Mouse (Mus musculus): Measurements from ENCODE around the gene Gpr18.

The Gpr18 gene

GRCm38 (mm10) chr14:121932180-121932579 lies 16.6 kb upstream of the Gpr18 start:
- Histone ChIP-seq H3K27me3 (ENCODE audit: insufficient read depth, low read length) (no peaks in the 10 kb centered on the region), H3K9me3 (ENCODE audit: low read length) (peaks cover 9% of the 10 kb centered on the region), H3K4me3 (replicated peaks; ENCODE audit: low read length) (peak overlapping the region; percentile 21; the same call in 1 of the 2 replicates), H3K4me1 (replicated peaks; ENCODE audit: low read depth, low read length) (peaks cover 56% of the 10 kb centered on the region), H3K36me3 (ENCODE audit: insufficient read depth, low read length) (peaks cover 29% of the 10 kb centered on the region)
- no peak for TF ChIP-seq NANOG (IDR thresholded peaks at IDR 0.05; ENCODE audit: borderline replicate concordance, low read length)
- TF ChIP-seq CTCF (conservative IDR thresholded peaks at IDR 0.05; ENCODE audit: low read length): no peak
- no peak for TF ChIP-seq POU5F1 (IDR thresholded peaks at IDR 0.05; ENCODE audit: borderline replicate concordance, low read length)

- peaks cover 9% of the 10 kb centered on the region for H3K9me3 ChIP-seq (ENCODE audit: low read length)
- peak overlapping the region; percentile 21; the same call in 1 of the 2 replicates for H3K4me3 ChIP-seq (replicated peaks; ENCODE audit: low read length)
- peaks cover 58% of the 10 kb centered on the region for H3K4me1 ChIP-seq (replicated peaks; ENCODE audit: low read depth, low read length)
- TF ChIP-seq NANOG (IDR thresholded peaks at IDR 0.05; ENCODE audit: borderline replicate concordance, low read length) (no peak), CTCF (conservative IDR thresholded peaks at IDR 0.05; ENCODE audit: low read length) (no peak), POU5F1 (IDR thresholded peaks at IDR 0.05; ENCODE audit: borderline replicate concordance, low read length) (no peak)
- H3K36me3 ChIP-seq (ENCODE audit: insufficient read depth, low read length): peaks cover 29% of the 10 kb centered on the region
- no peaks in the 10 kb centered on the region for H3K27me3 ChIP-seq (ENCODE audit: insufficient read depth, low read length)
Observed at GRCm38 (mm10) chr14:121931594-121931993, 16.0 kb upstream of the Gpr18 start.

- TF ChIP-seq CTCF (conservative IDR thresholded peaks at IDR 0.05; ENCODE audit: low read length) (no peak), POU5F1 (IDR thresholded peaks at IDR 0.05; ENCODE audit: borderline replicate concordance, low read length) (no peak), NANOG (IDR thresholded peaks at IDR 0.05; ENCODE audit: borderline replicate concordance, low read length) (no peak)
- Histone ChIP-seq H3K4me1 (replicated peaks; ENCODE audit: low read depth, low read length) (peaks cover 60% of the 10 kb centered on the region), H3K36me3 (ENCODE audit: insufficient read depth, low read length) (peaks cover 27% of the 10 kb centered on the region), H3K9me3 (ENCODE audit: low read length) (peaks cover 8% of the 10 kb centered on the region), H3K4me3 (replicated peaks; ENCODE audit: low read length) (no peak overlapping the region), H3K27me3 (ENCODE audit: insufficient read depth, low read length) (no peaks in the 10 kb centered on the region)
Observed at GRCm38 (mm10) chr14:121930731-121931383, 15.3 kb upstream of the Gpr18 start.

GRCm38 (mm10) chr14:121929243-121929951 lies 13.8 kb upstream of the Gpr18 start:
- Histone ChIP-seq H3K4me1 (replicated peaks; ENCODE audit: low read depth, low read length) (peaks cover 60% of the 10 kb centered on the region), H3K4me3 (replicated peaks; ENCODE audit: low read length) (no peak overlapping the region), H3K36me3 (ENCODE audit: insufficient read depth, low read length) (peaks cover 15% of the 10 kb centered on the region), H3K9me3 (ENCODE audit: low read length) (no peaks in the 10 kb centered on the region), H3K27me3 (ENCODE audit: insufficient read depth, low read length) (no peaks in the 10 kb centered on the region)
- TF ChIP-seq POU5F1 (IDR thresholded peaks at IDR 0.05; ENCODE audit: borderline replicate concordance, low read length): no peak
- no peak for TF ChIP-seq NANOG (IDR thresholded peaks at IDR 0.05; ENCODE audit: borderline replicate concordance, low read length)
- TF ChIP-seq CTCF (conservative IDR thresholded peaks at IDR 0.05; ENCODE audit: low read length): no peak

- Histone ChIP-seq H3K4me1 (replicated peaks; ENCODE audit: low read depth, low read length) (peaks cover 52% of the 10 kb centered on the region), H3K4me3 (replicated peaks; ENCODE audit: low read length) (no peak overlapping the region), H3K9me3 (ENCODE audit: low read length) (no peaks in the 10 kb centered on the region), H3K36me3 (ENCODE audit: insufficient read depth, low read length) (peaks cover 15% of the 10 kb centered on the region), H3K27me3 (ENCODE audit: insufficient read depth, low read length) (no peaks in the 10 kb centered on the region)
- TF ChIP-seq CTCF (conservative IDR thresholded peaks at IDR 0.05; ENCODE audit: low read length) (peak; percentile 92), POU5F1 (IDR thresholded peaks at IDR 0.05; ENCODE audit: borderline replicate concordance, low read length) (no peak), NANOG (IDR thresholded peaks at IDR 0.05; ENCODE audit: borderline replicate concordance, low read length) (no peak)
Observed at GRCm38 (mm10) chr14:121928375-121929137, 13.0 kb upstream of the Gpr18 start.

GRCm38 (mm10) chr14:121927451-121927850 lies 11.9 kb upstream of the Gpr18 start:
- Histone ChIP-seq H3K4me3 (replicated peaks; ENCODE audit: low read length) (no peak overlapping the region), H3K27me3 (ENCODE audit: insufficient read depth, low read length) (no peaks in the 10 kb centered on the region), H3K9me3 (ENCODE audit: low read length) (no peaks in the 10 kb centered on the region), H3K36me3 (ENCODE audit: insufficient read depth, low read length) (peaks cover 8% of the 10 kb centered on the region; the same call in 1 of the 2 replicates), H3K4me1 (replicated peaks; ENCODE audit: low read depth, low read length) (peaks cover 40% of the 10 kb centered on the region)
- no peak for TF ChIP-seq POU5F1 (IDR thresholded peaks at IDR 0.05; ENCODE audit: borderline replicate concordance, low read length)
- no peak for TF ChIP-seq CTCF (conservative IDR thresholded peaks at IDR 0.05; ENCODE audit: low read length)
- TF ChIP-seq NANOG (IDR thresholded peaks at IDR 0.05; ENCODE audit: borderline replicate concordance, low read length): no peak

DNA sequence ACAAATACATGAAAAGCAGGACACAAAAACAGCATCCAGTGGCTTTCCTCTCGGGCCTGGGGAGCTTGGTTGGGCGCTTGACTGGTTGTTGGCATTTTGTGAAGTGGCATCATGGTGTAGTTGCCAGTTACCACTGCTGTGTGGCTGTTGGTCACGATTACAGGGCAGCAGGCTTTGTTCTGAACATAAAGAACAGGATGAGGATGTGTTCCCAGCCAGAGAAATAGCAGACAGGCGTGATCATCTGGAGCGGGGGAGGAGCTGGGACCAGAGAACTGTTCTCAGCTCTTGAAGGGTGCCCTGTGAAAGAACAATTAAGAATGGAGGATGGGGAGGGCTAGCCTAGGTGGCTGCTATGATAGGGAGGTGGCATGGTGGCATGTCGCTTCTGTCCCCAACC lies 11.3 kb upstream of the Gpr18 start:
- TF ChIP-seq POU5F1 (IDR thresholded peaks at IDR 0.05; ENCODE audit: borderline replicate concordance, low read length) (no peak), NANOG (IDR thresholded peaks at IDR 0.05; ENCODE audit: borderline replicate concordance, low read length) (no peak), CTCF (conservative IDR thresholded peaks at IDR 0.05; ENCODE audit: low read length) (no peak)
- Histone ChIP-seq H3K4me3 (replicated peaks; ENCODE audit: low read length) (no peak overlapping the region), H3K27me3 (ENCODE audit: insufficient read depth, low read length) (no peaks in the 10 kb centered on the region), H3K9me3 (ENCODE audit: low read length) (no peaks in the 10 kb centered on the region), H3K36me3 (ENCODE audit: insufficient read depth, low read length) (peaks cover 12% of the 10 kb centered on the region; the same call in 1 of the 2 replicates), H3K4me1 (replicated peaks; ENCODE audit: low read depth, low read length) (peaks cover 35% of the 10 kb centered on the region)

DNA sequence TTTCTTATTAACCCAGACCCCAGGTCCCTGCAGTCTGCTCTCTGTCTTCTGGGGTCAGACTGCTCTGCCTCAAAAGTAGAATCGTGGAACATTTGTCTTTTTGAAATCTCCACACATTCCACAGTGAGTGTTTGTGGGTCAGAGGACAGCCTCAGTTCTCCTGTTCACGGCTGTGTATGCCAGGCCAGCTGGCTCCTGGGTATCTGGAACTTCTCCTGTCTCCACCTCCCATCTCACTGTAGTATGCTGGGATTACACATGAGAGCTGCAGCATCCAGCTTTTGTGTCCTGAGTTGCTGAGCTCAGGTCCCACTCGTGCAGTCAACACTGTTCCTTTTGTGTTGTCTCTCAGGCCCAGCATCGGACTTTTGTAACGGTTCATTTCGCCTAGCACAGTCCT lies 9.3 kb upstream of the Gpr18 start:
- Histone ChIP-seq H3K4me3 (replicated peaks; ENCODE audit: low read length) (no peak overlapping the region), H3K9me3 (ENCODE audit: low read length) (no peaks in the 10 kb centered on the region), H3K4me1 (replicated peaks; ENCODE audit: low read depth, low read length) (peaks cover 18% of the 10 kb centered on the region), H3K36me3 (ENCODE audit: insufficient read depth, low read length) (peaks cover 25% of the 10 kb centered on the region; the same call in 1 of the 2 replicates), H3K27me3 (ENCODE audit: insufficient read depth, low read length) (no peaks in the 10 kb centered on the region)
- no peak for TF ChIP-seq CTCF (conservative IDR thresholded peaks at IDR 0.05; ENCODE audit: low read length)
- no peak for TF ChIP-seq POU5F1 (IDR thresholded peaks at IDR 0.05; ENCODE audit: borderline replicate concordance, low read length)
- no peak for TF ChIP-seq NANOG (IDR thresholded peaks at IDR 0.05; ENCODE audit: borderline replicate concordance, low read length)
